Mouse (Mus musculus): Measurements from ENCODE around the gene Epop. TPM values are rescaled to one million over a fixed set of nuclear protein-coding genes. Genes with fewer than 3 reads are reported as not detected.

Epop gene
- polyA plus RNA-seq, 1 experiment = 2.1 TPM

GRCm38 (mm10) chr11:97590227-97590960 lies 39.1 kb downstream of the Epop start:
- peaks cover 11% of the 10 kb centered on the region; the same call in 1 of the 2 replicates for H3K27me3 ChIP-seq (ENCODE audit: control insufficient read depth, insufficient read depth, low read length)
- TF ChIP-seq POLR2A (IDR thresholded peaks at IDR 0.05; ENCODE audit: low read depth, low read length) (no peak), CTCF (IDR thresholded peaks at IDR 0.05; ENCODE audit: extremely low read depth, insufficient read length, insufficient replicate concordance, low read depth, low read length) (no peak)
- WGBS = 40% methylated on average over 24 of the region's 24 CpGs

GRCm38 (mm10) chr11:97589216-97589615 lies 40.3 kb downstream of the Epop start:
- Histone ChIP-seq H3K4me1 (ENCODE audit: control insufficient read depth, insufficient read depth, insufficient read length, low read length) (no peaks in the 10 kb centered on the region), H3K27me3 (ENCODE audit: control insufficient read depth, insufficient read depth, low read length) (peaks cover 11% of the 10 kb centered on the region; the same call in 1 of the 2 replicates), H3K27ac (ENCODE audit: insufficient read depth, low read depth, low read length) (no peak overlapping the region), H3K4me3 (ENCODE audit: low read depth, low read length) (no peak overlapping the region), H3K36me3 (ENCODE audit: control insufficient read depth, insufficient read depth, low read length) (no peaks in the 10 kb centered on the region)
- WGBS = 35% methylated on average over 10 of the region's 10 CpGs
- no peak for TF ChIP-seq CTCF (IDR thresholded peaks at IDR 0.05; ENCODE audit: extremely low read depth, insufficient read length, insufficient replicate concordance, low read depth, low read length)
- TF ChIP-seq POLR2A (IDR thresholded peaks at IDR 0.05; ENCODE audit: low read depth, low read length) = no peak

More at GRCm38 (mm10) chr11:97590227-97590960, 39.1 kb downstream of the Epop start:
- no peaks in the 10 kb centered on the region for H3K36me3 ChIP-seq (ENCODE audit: control insufficient read depth, insufficient read depth, low read length)
- no peak overlapping the region for H3K27ac ChIP-seq (ENCODE audit: insufficient read depth, low read depth, low read length)
- H3K4me3 ChIP-seq (ENCODE audit: low read depth, low read length) = no peak overlapping the region
- no peaks in the 10 kb centered on the region for H3K4me1 ChIP-seq (ENCODE audit: control insufficient read depth, insufficient read depth, insufficient read length, low read length)

- no peaks in the 10 kb centered on the region for H3K4me1 ChIP-seq (ENCODE audit: control insufficient read depth, insufficient read depth, insufficient read length, low read length)
- no peaks in the 10 kb centered on the region for H3K36me3 ChIP-seq (ENCODE audit: control insufficient read depth, insufficient read depth, low read length)
- peaks cover 11% of the 10 kb centered on the region; the same call in 1 of the 2 replicates for H3K27me3 ChIP-seq (ENCODE audit: control insufficient read depth, insufficient read depth, low read length)
- 34% methylated on average over 10 of the region's 10 CpGs for WGBS
- TF ChIP-seq POLR2A (IDR thresholded peaks at IDR 0.05; ENCODE audit: low read depth, low read length) (no peak), CTCF (IDR thresholded peaks at IDR 0.05; ENCODE audit: extremely low read depth, insufficient read length, insufficient replicate concordance, low read depth, low read length) (no peak)
- H3K4me3 ChIP-seq (ENCODE audit: low read depth, low read length) = no peak overlapping the region
- H3K27ac ChIP-seq (ENCODE audit: insufficient read depth, low read depth, low read length) = no peak overlapping the region
Measured at GRCm38 (mm10) chr11:97585932-97586331, 43.6 kb downstream of the Epop start.

- Histone ChIP-seq H3K4me1 (ENCODE audit: control insufficient read depth, insufficient read depth, insufficient read length, low read length) (no peaks in the 10 kb centered on the region), H3K36me3 (ENCODE audit: control insufficient read depth, insufficient read depth, low read length) (no peaks in the 10 kb centered on the region), H3K4me3 (ENCODE audit: low read depth, low read length) (no peak overlapping the region), H3K27me3 (ENCODE audit: control insufficient read depth, insufficient read depth, low read length) (peaks cover 4% of the 10 kb centered on the region; the same call in 1 of the 2 replicates), H3K27ac (ENCODE audit: insufficient read depth, low read depth, low read length) (no peak overlapping the region)
- TF ChIP-seq CTCF (IDR thresholded peaks at IDR 0.05; ENCODE audit: extremely low read depth, insufficient read length, insufficient replicate concordance, low read depth, low read length) (no peak), POLR2A (IDR thresholded peaks at IDR 0.05; ENCODE audit: low read depth, low read length) (no peak)
- 83% methylated on average over 7 of the region's 7 CpGs for WGBS
Measured at GRCm38 (mm10) chr11:97584476-97584875, 45.0 kb downstream of the Epop start.

GRCm38 (mm10) chr11:97579088-97579857 lies 50.2 kb downstream of the Epop start:
- TF ChIP-seq POLR2A (IDR thresholded peaks at IDR 0.05; ENCODE audit: low read depth, low read length) (no peak), CTCF (IDR thresholded peaks at IDR 0.05; ENCODE audit: extremely low read depth, insufficient read length, insufficient replicate concordance, low read depth, low read length) (no peak)
- 48% methylated on average over 10 of the region's 10 CpGs for WGBS
- no peaks in the 10 kb centered on the region for H3K36me3 ChIP-seq (ENCODE audit: control insufficient read depth, insufficient read depth, low read length)
- H3K27me3 ChIP-seq (ENCODE audit: control insufficient read depth, insufficient read depth, low read length) = peaks cover 12% of the 10 kb centered on the region
- H3K4me3 ChIP-seq (ENCODE audit: low read depth, low read length) = no peak overlapping the region
- peaks cover 5% of the 10 kb centered on the region for H3K4me1 ChIP-seq (ENCODE audit: control insufficient read depth, insufficient read depth, insufficient read length, low read length)
- H3K27ac ChIP-seq (ENCODE audit: insufficient read depth, low read depth, low read length) = no peak overlapping the region

GRCm38 (mm10) chr11:97578286-97578685 lies 51.2 kb downstream of the Epop start:
- Histone ChIP-seq H3K27me3 (ENCODE audit: control insufficient read depth, insufficient read depth, low read length) (peaks cover 22% of the 10 kb centered on the region), H3K36me3 (ENCODE audit: control insufficient read depth, insufficient read depth, low read length) (no peaks in the 10 kb centered on the region), H3K4me1 (ENCODE audit: control insufficient read depth, insufficient read depth, insufficient read length, low read length) (peaks cover 5% of the 10 kb centered on the region), H3K4me3 (ENCODE audit: low read depth, low read length) (no peak overlapping the region), H3K27ac (ENCODE audit: insufficient read depth, low read depth, low read length) (no peak overlapping the region)
- WGBS = 11% methylated on average over 2 of the region's 2 CpGs
- TF ChIP-seq CTCF (IDR thresholded peaks at IDR 0.05; ENCODE audit: extremely low read depth, insufficient read length, insufficient replicate concordance, low read depth, low read length) = no peak
- TF ChIP-seq POLR2A (IDR thresholded peaks at IDR 0.05; ENCODE audit: low read depth, low read length) = no peak

Other genes starting within 250 kb of the Epop start
- 11.1 and 12.1 TPM in 2 replicates for gene Arhgap23, start 214.2 kb downstream of the Epop start, polyA plus RNA-seq (2012; rRNA removed)
- gene 4933428G20Rik, start 129.4 kb downstream of the Epop start, polyA plus RNA-seq (2012; rRNA removed) = not detected in 2 replicates
- 0.43 and 0.53 TPM in 2 replicates for gene Srcin1, start 53.5 kb downstream of the Epop start, polyA plus RNA-seq (2012; rRNA removed)
- 18.4 and 38.6 TPM in 2 replicates for gene Mllt6, start 33.7 kb upstream of the Epop start, polyA plus RNA-seq (2012; rRNA removed)
- gene Cisd3, start 56.1 kb upstream of the Epop start, polyA plus RNA-seq (2012; rRNA removed) = 112 and 249 TPM in 2 replicates
- 25.9 and 77.9 TPM in 2 replicates for gene Pcgf2, start 70.8 kb upstream of the Epop start, polyA plus RNA-seq (2012; rRNA removed)
- 164 and 330 TPM in 2 replicates for gene Psmb3, start 73.7 kb upstream of the Epop start, polyA plus RNA-seq (2012; rRNA removed)
- 2.0 and 3.4 TPM in 2 replicates for gene Pip4k2b, start 115.0 kb upstream of the Epop start, polyA plus RNA-seq (2012; rRNA removed)
- 1.7 and 3.7 TPM in 2 replicates for gene Cwc25, start 136.9 kb upstream of the Epop start, polyA plus RNA-seq (2012; rRNA removed)
- not detected in 2 replicates for gene 1700001P01Rik, start 146.2 kb upstream of the Epop start, polyA plus RNA-seq (2012; rRNA removed)
- 10.2 and 22.0 TPM in 2 replicates for gene Rpl23, start 152.7 kb upstream of the Epop start, polyA plus RNA-seq (2012; rRNA removed)
- gene Lasp1, start 169.3 kb upstream of the Epop start, polyA plus RNA-seq (2012; rRNA removed) = 165 and 397 TPM in 2 replicates
- gene B230217C12Rik, start 211.1 kb upstream of the Epop start, polyA plus RNA-seq (2012; rRNA removed) = 0.43 and 0.44 TPM in 2 replicates